ENCODE assay signal across 20 mouse cellular contexts in the genomic region with DNA sequence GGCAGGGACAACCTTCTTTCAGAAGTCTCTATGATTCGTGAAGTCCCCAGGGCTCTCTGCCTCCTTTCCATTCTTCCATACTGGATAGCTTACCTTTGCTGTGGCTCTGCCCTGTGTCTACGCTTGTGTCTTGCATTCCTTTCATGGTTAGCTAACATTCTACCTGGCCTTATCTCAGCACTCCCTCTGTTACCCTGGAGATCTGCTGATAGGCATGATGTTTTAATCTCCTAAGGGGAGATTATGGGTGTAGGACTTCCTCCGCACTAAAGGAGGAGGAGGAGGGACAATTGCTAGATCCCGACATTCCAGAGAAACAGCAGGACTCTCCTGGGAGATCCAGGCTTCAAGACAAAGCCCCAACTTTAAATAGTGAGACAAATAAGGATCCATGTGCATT.
DNase-seq lines count a peak whose midpoint lies in the region; ATAC-seq and TF ChIP-seq lines count a peak whose summit lies in the region.
"Had no signal": no experiment of that assay in that cellular context is flagged by ENCODE, and none has a peak within 500 bp of the region (broad histone marks: within the 10 kb centered on the region; RNA-seq: fewer than 3 reads in every experiment).

No protein-coding gene starts in this region.

- 38% methylated on average over 4 of the region's 4 CpGs for WGBS in forebrain, embryonic 10.5 days
- WGBS in forebrain, postnatal 0 days: 58% methylated on average over 4 of the region's 4 CpGs
- 11% methylated on average over 4 of the region's 4 CpGs for WGBS in midbrain, embryonic 11.5 days
- WGBS in midbrain, embryonic 16.5 days: 28% methylated on average over 4 of the region's 4 CpGs
- WGBS in stomach, embryonic 15.5 days: 48% methylated on average over 4 of the region's 4 CpGs

- no peak overlapping the region for H3K4me3 ChIP-seq in forebrain, embryonic 10.5 days
- no peak overlapping the region for H3K4me3 ChIP-seq in forebrain, postnatal 0 days (ENCODE audit: low read depth, low read length)
- H3K4me3 ChIP-seq in layer of hippocampus, adult 2 months: no peak overlapping the region
- no peak overlapping the region for H3K4me3 ChIP-seq in midbrain, embryonic 11.5 days (ENCODE audit: low read depth, low read length)
- no peak overlapping the region for H3K4me3 ChIP-seq in midbrain, embryonic 16.5 days (ENCODE audit: low read depth, low read length)
- H3K4me3 ChIP-seq in stomach, embryonic 15.5 days (replicated peaks): no peak overlapping the region
- H3K4me3 ChIP-seq: embryonic facial prominence, embryonic 13.5 days; megakaryocyte, embryonic 14.5 days had no signal

- no peak for ATAC-seq in forebrain, postnatal 0 days
- peak; percentile 68 for ATAC-seq in midbrain, embryonic 11.5 days (ENCODE audit: low FRiP score)
- no peak for ATAC-seq in midbrain, embryonic 16.5 days
- peak; percentile 76 for ATAC-seq in stomach, embryonic 15.5 days (ENCODE audit: insufficient read depth, low FRiP score, low read depth)
- ATAC-seq: activated CD4-positive, CD25-positive, alpha-beta regulatory T cell, adult 4 months; CD4-positive, CD25-positive, alpha-beta regulatory T cell, adult 4 months; inflammation-experienced regulatory T-cells, adult 6 months; Patski had no signal

- DNase-seq in forebrain, embryonic 10.5 days (ENCODE audit: extremely low spot score, low spot score): no peak
- no peak for DNase-seq in forebrain, postnatal 0 days
- no peak for DNase-seq in layer of hippocampus, adult 2 months (ENCODE audit: low spot score in 2 of 2)
- DNase-seq in layer of hippocampus, adult 9-11 months: no peak
- peak; percentile 81 for DNase-seq in midbrain, embryonic 11.5 days (ENCODE audit: low spot score, missing footprints)
- no peak for DNase-seq in kidney, postnatal 36 days
- DNase-seq: adrenal gland, postnatal 10 days; cerebellum, postnatal 10 days; left cerebral cortex, postnatal 4 days; liver; right cerebral cortex, postnatal 25 days had no signal

- H3K4me1 ChIP-seq in forebrain, embryonic 10.5 days: peaks cover 13% of the 10 kb centered on the region
- H3K4me1 ChIP-seq in forebrain, postnatal 0 days (ENCODE audit: insufficient read depth): no peaks in the 10 kb centered on the region
- H3K4me1 ChIP-seq in midbrain, embryonic 11.5 days (ENCODE audit: control insufficient read depth, insufficient read depth, low read length): peaks cover 4% of the 10 kb centered on the region
- H3K4me1 ChIP-seq in midbrain, embryonic 16.5 days (ENCODE audit: control insufficient read depth, insufficient read depth, low read length): no peaks in the 10 kb centered on the region
- no peaks in the 10 kb centered on the region for H3K4me1 ChIP-seq in stomach, embryonic 15.5 days
- H3K4me1 ChIP-seq: megakaryocyte, embryonic 14.5 days had no signal

- H3K9me3 ChIP-seq in forebrain, embryonic 10.5 days: no peaks in the 10 kb centered on the region
- no peaks in the 10 kb centered on the region for H3K9me3 ChIP-seq in forebrain, postnatal 0 days (ENCODE audit: low read length)
- no peaks in the 10 kb centered on the region for H3K9me3 ChIP-seq in midbrain, embryonic 11.5 days (ENCODE audit: control insufficient read depth, low read length)
- no peaks in the 10 kb centered on the region for H3K9me3 ChIP-seq in midbrain, embryonic 16.5 days (replicated peaks; ENCODE audit: control insufficient read depth, low read length, poor library complexity, severe bottlenecking)
- H3K9me3 ChIP-seq in stomach, embryonic 15.5 days: no peaks in the 10 kb centered on the region
- H3K9me3 ChIP-seq: embryonic facial prominence, embryonic 13.5 days had no signal

- H3K36me3 ChIP-seq in forebrain, embryonic 10.5 days (replicated peaks): no peaks in the 10 kb centered on the region
- H3K36me3 ChIP-seq in forebrain, postnatal 0 days (ENCODE audit: insufficient read depth): no peaks in the 10 kb centered on the region
- no peaks in the 10 kb centered on the region for H3K36me3 ChIP-seq in midbrain, embryonic 11.5 days (ENCODE audit: control insufficient read depth, insufficient read depth, low read length)
- no peaks in the 10 kb centered on the region for H3K36me3 ChIP-seq in midbrain, embryonic 16.5 days (ENCODE audit: control insufficient read depth, insufficient read depth, low read length)
- H3K36me3 ChIP-seq in stomach, embryonic 15.5 days: no peaks in the 10 kb centered on the region
- H3K36me3 ChIP-seq: embryonic facial prominence, embryonic 13.5 days had no signal

- TF ChIP-seq CTCF in forebrain, postnatal 0 days (IDR thresholded peaks at IDR 0.05; ENCODE audit: low read depth): no peak
- TF ChIP-seq CTCF in layer of hippocampus, adult 2 months (conservative IDR thresholded peaks at IDR 0.05): no peak

- H3K27ac ChIP-seq in forebrain, embryonic 10.5 days: peak overlapping the region; percentile 51
- no peak overlapping the region for H3K27ac ChIP-seq in forebrain, postnatal 0 days (ENCODE audit: low read depth, low read length)
- H3K27ac ChIP-seq in layer of hippocampus, adult 2 months: peak overlapping the region; percentile 32; the same call in 1 of the 2 replicates
- no peak overlapping the region for H3K27ac ChIP-seq in midbrain, embryonic 11.5 days (ENCODE audit: low read depth, low read length)
- H3K27ac ChIP-seq in midbrain, embryonic 16.5 days (ENCODE audit: low read length): no peak overlapping the region
- no peak overlapping the region for H3K27ac ChIP-seq in stomach, embryonic 15.5 days
- H3K27ac ChIP-seq: embryonic facial prominence, embryonic 13.5 days; kidney, postnatal 0 days had no signal

- H3K4me2 ChIP-seq in forebrain, postnatal 0 days (ENCODE audit: low read depth): no peak overlapping the region
- no peak overlapping the region for H3K4me2 ChIP-seq in midbrain, embryonic 11.5 days
- H3K4me2 ChIP-seq in midbrain, embryonic 16.5 days (ENCODE audit: low read length): no peak overlapping the region
- no peak overlapping the region for H3K4me2 ChIP-seq in stomach, embryonic 15.5 days
- H3K4me2 ChIP-seq: embryonic facial prominence, embryonic 13.5 days had no signal

- no peak overlapping the region for H3K9ac ChIP-seq in forebrain, postnatal 0 days
- H3K9ac ChIP-seq in midbrain, embryonic 11.5 days (ENCODE audit: low read length): no peak overlapping the region
- no peak overlapping the region for H3K9ac ChIP-seq in midbrain, embryonic 16.5 days (ENCODE audit: low read depth, low read length)
- H3K9ac ChIP-seq in stomach, embryonic 15.5 days: no peak overlapping the region
- H3K9ac ChIP-seq: embryonic facial prominence, embryonic 13.5 days had no signal

- no peaks in the 10 kb centered on the region for H3K27me3 ChIP-seq in forebrain, embryonic 10.5 days (ENCODE audit: poor library complexity, severe bottlenecking)
- H3K27me3 ChIP-seq in forebrain, postnatal 0 days (ENCODE audit: insufficient read depth, low read length): no peaks in the 10 kb centered on the region
- no peaks in the 10 kb centered on the region for H3K27me3 ChIP-seq in midbrain, embryonic 11.5 days (ENCODE audit: control insufficient read depth, insufficient read depth, low read length)
- no peaks in the 10 kb centered on the region for H3K27me3 ChIP-seq in midbrain, embryonic 16.5 days (ENCODE audit: control insufficient read depth, insufficient read depth, low read depth, low read length)
- no peaks in the 10 kb centered on the region for H3K27me3 ChIP-seq in stomach, embryonic 15.5 days (replicated peaks)
- H3K27me3 ChIP-seq: embryonic facial prominence, embryonic 13.5 days; megakaryocyte, embryonic 14.5 days; Patski had no signal

Comparison
In these comparisons a context has a peak if more than half of its experiments do, and no peak if none do; other contexts are left out.
1. H3K27ac ChIP-seq: peak in forebrain, embryonic 10.5 days (single experiment) and layer of hippocampus, adult 2 months (single experiment); none in forebrain, postnatal 0 days (single experiment), midbrain, embryonic 11.5 days (single experiment), midbrain, embryonic 16.5 days (single experiment) and stomach, embryonic 15.5 days (single experiment).
2. ATAC-seq: peak in midbrain, embryonic 11.5 days (single experiment) and stomach, embryonic 15.5 days (single experiment); none in forebrain, postnatal 0 days (single experiment) and midbrain, embryonic 16.5 days (single experiment).